Mouse (Mus musculus) limb, embryonic 11.5 days (tissue): ENCODE results near the gene Rab9. TPM values are rescaled to one million over a fixed set of nuclear protein-coding genes. Genes with fewer than 3 reads are reported as not detected.
"Not testable (repeated sequence)": the region's sequence is repeated elsewhere in the genome, so short reads cannot be mapped to it uniquely, and the experiment has no call there.

Experiments
- ATAC-seq: fragments of 200-750 bp; cut with Nextera tagmentation; 2 replicates; pipeline ENCODE4 v1.8.0; 2017; ENCODE audit warnings: low read depth; ENCODE audit not compliant: insufficient number of reproducible peaks, low FRiP score, low TSS enrichment
- DNase-seq: peaks from one replicate; pipeline ENCODE4 v3.0.0-alpha.2; 2015; ENCODE audit warnings: low spot score
- H3K27ac ChIP-seq: fragments of 300-500 bp; sonication (generic); replicated peaks from 2 replicates; pipeline ENCODE4 v1.5.1; 2014; ENCODE audit warnings: low read depth, mild to moderate bottlenecking, low read length
- H3K27me3 ChIP-seq: fragments of 300-500 bp; sonication (generic); 2 replicates; pipeline ENCODE4 v1.6.1; 2014; ENCODE audit warnings: mild to moderate bottlenecking, low read length, mixed read lengths; ENCODE audit not compliant: control insufficient read depth, insufficient read depth
- H3K36me3 ChIP-seq: fragments of 300-500 bp; sonication (generic); 2 replicates; pipeline ENCODE4 v1.6.1; 2014; ENCODE audit warnings: mild to moderate bottlenecking, low read length, moderate library complexity, mixed read lengths; ENCODE audit not compliant: control insufficient read depth, insufficient read depth
- H3K4me1 ChIP-seq: fragments of 300-500 bp; sonication (generic); 2 replicates; pipeline ENCODE4 v1.6.1; 2014; ENCODE audit warnings: low read length, mixed read lengths; ENCODE audit not compliant: control insufficient read depth, insufficient read depth
- H3K4me2 ChIP-seq: fragments of 300-500 bp; sonication (generic); 2 replicates; pipeline ENCODE4 v1.6.1; 2014; ENCODE audit warnings: low read depth, mild to moderate bottlenecking, moderate library complexity; ENCODE audit not compliant: severe bottlenecking
- H3K4me3 ChIP-seq: fragments of 300-500 bp; sonication (generic); 2 replicates; pipeline ENCODE4 v1.5.1; 2014; ENCODE audit warnings: low read depth, low read length
- H3K9ac ChIP-seq: fragments of 300-500 bp; sonication (generic); 2 replicates; pipeline ENCODE4 v1.6.1; 2014; ENCODE audit warnings: mild to moderate bottlenecking, low read length
- H3K9me3 ChIP-seq: fragments of 300-500 bp; sonication (generic); 2 replicates; pipeline ENCODE4 v1.6.1; 2016; ENCODE audit warnings: low read length; ENCODE audit not compliant: control insufficient read depth
- WGBS: fragments of 180-500 bp; shearing (Covaris S2); extraction: QIAGEN DNeasy Blood & Tissue Kit; methylation state at CpG from one replicate; pipeline ENCODE4 v1.1.7; 2014; 5-methylcytosine and 5-hydroxymethylcytosine counted together
- polyA plus RNA-seq: library from polyadenylated mRNA; unstranded; fragments of >200 nt; fragmentation: Nextera tagmentation; extraction: Ambion mirVana; gene quantifications from 2 replicates; pipeline ENCODE4 v1.2.1, GENCODE M21; 2014

Rab9 gene
- polyA plus RNA-seq: 52.6 and 56.8 TPM in 2 replicates

GRCm38 (mm10) chrX:166479365-166479983 is at the start of gene Rab9:
Gene Rab9 (minus strand): TSS chrX:166479867.
- H3K27me3 ChIP-seq: 0 out of 2 replicates have a peak, but pooled peaks cover 2% of the 10 kb centered on the region
- no peak within 1 kb of the TSS; the same call in 1 of the 2 replicates for H3K27ac ChIP-seq
- DNase-seq (peak; percentile 93), ATAC-seq (peak; percentile 100)
- no peaks in the 10 kb centered on the region for H3K9me3 ChIP-seq
- H3K9ac ChIP-seq: peak within 1 kb of the TSS; percentile 71
- 17% methylated on average over 38 of the region's 41 CpGs for WGBS
- peak within 1 kb of the TSS; percentile 53 for H3K4me3 ChIP-seq
- no peaks in the 10 kb centered on the region; the same call in 1 of the 2 replicates for H3K36me3 ChIP-seq
- peak within 1 kb of the TSS; percentile 30 for H3K4me2 ChIP-seq
- no peaks in the 10 kb centered on the region for H3K4me1 ChIP-seq

- 82% methylated on average over 3 of the region's 3 CpGs for WGBS
- Histone ChIP-seq H3K27me3 (0 out of 2 replicates have a peak, but pooled peaks cover 5% of the 10 kb centered on the region), H3K9me3 (no peaks in the 10 kb centered on the region), H3K4me2 (no peak overlapping the region), H3K4me1 (no peaks in the 10 kb centered on the region), H3K27ac (no peak overlapping the region), H3K9ac (no peak overlapping the region), H3K4me3 (no peak overlapping the region), H3K36me3 (no peaks in the 10 kb centered on the region)
- DNase-seq (no peak), ATAC-seq (no peak)
Observed at GRCm38 (mm10) chrX:166528126-166528525, 48.5 kb upstream of the Rab9 start.

- H3K4me2 ChIP-seq: no peak overlapping the region
- no peak for ATAC-seq
- H3K4me1 ChIP-seq: no peaks in the 10 kb centered on the region
- no peaks in the 10 kb centered on the region for H3K36me3 ChIP-seq
- H3K27me3 ChIP-seq: 0 out of 2 replicates have a peak, but pooled peaks cover 5% of the 10 kb centered on the region
- no peaks in the 10 kb centered on the region for H3K9me3 ChIP-seq
- no peak for DNase-seq
- WGBS: 92% methylated on average over 2 of the region's 2 CpGs
- H3K27ac ChIP-seq: no peak overlapping the region
- H3K9ac ChIP-seq: no peak overlapping the region
- no peak overlapping the region for H3K4me3 ChIP-seq
Observed at GRCm38 (mm10) chrX:166525637-166526315, 46.1 kb upstream of the Rab9 start.

- no peaks in the 10 kb centered on the region for H3K27me3 ChIP-seq
- WGBS: 81% methylated on average over 5 of the region's 5 CpGs
- no peak for DNase-seq
- H3K9me3 ChIP-seq: no peaks in the 10 kb centered on the region
- no peaks in the 10 kb centered on the region for H3K4me1 ChIP-seq
- no peak overlapping the region for H3K9ac ChIP-seq
- H3K27ac ChIP-seq: no peak overlapping the region
- H3K36me3 ChIP-seq: no peaks in the 10 kb centered on the region
- H3K4me2 ChIP-seq: no peak overlapping the region
- H3K4me3 ChIP-seq: no peak overlapping the region
- no peak for ATAC-seq
Observed at GRCm38 (mm10) chrX:166520782-166521181, 41.1 kb upstream of the Rab9 start.

- ATAC-seq (no peak), DNase-seq (no peak)
- Histone ChIP-seq H3K27me3 (no peaks in the 10 kb centered on the region), H3K4me1 (no peaks in the 10 kb centered on the region), H3K4me3 (no peak within 1 kb of the TSS), H3K4me2 (no peak within 1 kb of the TSS), H3K9ac (no peak within 1 kb of the TSS), H3K36me3 (no peaks in the 10 kb centered on the region), H3K9me3 (no peaks in the 10 kb centered on the region), H3K27ac (no peak within 1 kb of the TSS)
- WGBS: 77% methylated on average over 16 of the region's 16 CpGs
Observed at GRCm38 (mm10) chrX:166518345-166518744, 38.7 kb upstream of the Rab9 start, which contains the start of gene Tceanc. Gene Tceanc (minus strand): TSS chrX:166518567.

GRCm38 (mm10) chrX:166516631-166517030 is 37.0 kb upstream of the Rab9 start:
- ATAC-seq (no peak), DNase-seq (no peak)
- no peaks in the 10 kb centered on the region for H3K9me3 ChIP-seq
- H3K27ac ChIP-seq: no peak overlapping the region
- no peak overlapping the region for H3K4me2 ChIP-seq
- H3K4me3 ChIP-seq: no peak overlapping the region
- WGBS: 94% methylated on average over 1 of the region's 1 CpGs
- no peaks in the 10 kb centered on the region for H3K27me3 ChIP-seq
- H3K9ac ChIP-seq: no peak overlapping the region
- H3K36me3 ChIP-seq: no peaks in the 10 kb centered on the region
- H3K4me1 ChIP-seq: no peaks in the 10 kb centered on the region

GRCm38 (mm10) chrX:166515923-166516322 is 36.3 kb upstream of the Rab9 start:
- H3K9ac ChIP-seq: no peak overlapping the region
- no peak overlapping the region for H3K27ac ChIP-seq
- no peak for DNase-seq
- no peaks in the 10 kb centered on the region for H3K36me3 ChIP-seq
- no peaks in the 10 kb centered on the region for H3K9me3 ChIP-seq
- H3K4me1 ChIP-seq: no peaks in the 10 kb centered on the region
- H3K4me3 ChIP-seq: no peak overlapping the region
- H3K27me3 ChIP-seq: no peaks in the 10 kb centered on the region
- H3K4me2 ChIP-seq: no peak overlapping the region
- 88% methylated on average over 3 of the region's 3 CpGs for WGBS
- no peak for ATAC-seq

GRCm38 (mm10) chrX:166514035-166514434 is 34.4 kb upstream of the Rab9 start:
- not testable (repeated sequence) for H3K9me3 ChIP-seq, H3K4me1 ChIP-seq, H3K27ac ChIP-seq, ATAC-seq, H3K4me2 ChIP-seq, H3K4me3 ChIP-seq, H3K27me3 ChIP-seq, H3K9ac ChIP-seq, H3K36me3 ChIP-seq
- DNase-seq: peak; percentile 37
- WGBS: 31% methylated on average over 12 of the region's 12 CpGs
